Mouse (Mus musculus): ENCODE measurements at regions not wholly inside any gene's neighbourhood (a gene's known extent, or its start where the extent isn't known, plus 50 kb on each side); places are given as distances from the start of the nearest gene placed in this dataset.

GRCm38 (mm10) chr10:117574915-117575314 lies 54.4 kb upstream of the Cpm start:
- dilution Hi-C loops (cut with MboI; ENCODE audit: extremely low pct_ligation_motif_present, extremely low pct_unique_long_range_greater_than_20kb, low sequenced_read_pairs): no loop called here
- no peaks in the 10 kb centered on the region for H3K27me3 ChIP-seq (replicated peaks)
- H3K4me2 ChIP-seq (ENCODE audit: insufficient read depth, low read depth, poor library complexity, severe bottlenecking): no peak overlapping the region
- no peak overlapping the region for H3K4me3 ChIP-seq (replicated peaks in 1 of 3; ENCODE audit: low read depth in 2 of 3, low read length in 2 of 3, poor library complexity in 1 of 3)
- DNase-seq (ENCODE audit: extremely low read depth): no peak
- peaks cover 0 to 10% of the 10 kb centered on the region in 2 experiments; a peak in 1 of 4 replicates for H3K4me1 ChIP-seq (ENCODE audit: control insufficient read depth in 1 of 2, insufficient read depth in 2 of 2)
- no peaks in the 10 kb centered on the region for H3K79me2 ChIP-seq (replicated peaks; ENCODE audit: control insufficient read depth, extremely low read depth, insufficient read depth, poor library complexity, severe bottlenecking)
- in situ Hi-C loops (cut with MboI; ENCODE audit: low pct_ligation_motif_present, low pct_unique_long_range_greater_than_20kb, low sequenced_read_pairs): no loop called here
- TF ChIP-seq JUN (IDR thresholded peaks at IDR 0.05; ENCODE audit: insufficient read depth, low read depth, low read length): no peak
- no peak for TF ChIP-seq HCFC1 (IDR thresholded peaks at IDR 0.05; ENCODE audit: low read depth, low read length)
- no peak for TF ChIP-seq TCF12 (IDR thresholded peaks at IDR 0.05; ENCODE audit: low read depth, low read length)
- no peak for TF ChIP-seq MAZ (IDR thresholded peaks at IDR 0.05; ENCODE audit: low read depth, low read length)
- TF ChIP-seq USF1 (IDR thresholded peaks at IDR 0.05; ENCODE audit: low read depth, low read length): no peak
- TF ChIP-seq RAD21 (IDR thresholded peaks at IDR 0.05; ENCODE audit: low read depth, low read length): no peak
- TF ChIP-seq NRF1 (IDR thresholded peaks at IDR 0.05; ENCODE audit: low read depth, low read length): no peak
- no peak for TF ChIP-seq UBTF (IDR thresholded peaks at IDR 0.05; ENCODE audit: low read depth, low read length)
- no peak for TF ChIP-seq POLR2AphosphoS2 (IDR thresholded peaks at IDR 0.05; ENCODE audit: low read depth, low read length)
- no peak for TF ChIP-seq TBP (conservative IDR thresholded peaks at IDR 0.05; ENCODE audit: low read depth, low read length)
- TF ChIP-seq ZNF384 (IDR thresholded peaks at IDR 0.05; ENCODE audit: low read depth, low read length): no peak
- TF ChIP-seq E2F4 (IDR thresholded peaks at IDR 0.05; ENCODE audit: insufficient replicate concordance, low read depth, low read length): no peak
- no peak for TF ChIP-seq MEF2A (IDR thresholded peaks at IDR 0.05; ENCODE audit: borderline replicate concordance, low read depth, low read length)
- no peak for TF ChIP-seq KAT2A (IDR thresholded peaks at IDR 0.05; ENCODE audit: insufficient replicate concordance, low read length)
- TF ChIP-seq NELFE (IDR thresholded peaks at IDR 0.05; ENCODE audit: low read depth, low read length): no peak
- TF ChIP-seq IRF4 (IDR thresholded peaks at IDR 0.05; ENCODE audit: low read depth, low read length): no peak
- no peaks in the 10 kb centered on the region for H3K36me3 ChIP-seq (replicated peaks in 1 of 2; ENCODE audit: control insufficient read depth in 1 of 2, insufficient read depth in 1 of 2, low read length in 1 of 2)
- H3K9ac ChIP-seq (ENCODE audit: insufficient read depth, low read depth): no peak overlapping the region
- H3K9me3 ChIP-seq (replicated peaks; ENCODE audit: low read length): no peaks in the 10 kb centered on the region
- no peak overlapping the region for H3K27ac ChIP-seq (ENCODE audit: insufficient read depth, low read depth)

GRCm38 (mm10) chr10:117574056-117574727 lies 55.1 kb upstream of the Cpm start:
- peaks cover 0 to 10% of the 10 kb centered on the region in 2 experiments; a peak in 1 of 4 replicates for H3K4me1 ChIP-seq (ENCODE audit: control insufficient read depth in 1 of 2, insufficient read depth in 2 of 2)
- H3K4me3 ChIP-seq (replicated peaks in 1 of 3; ENCODE audit: low read depth in 2 of 3, low read length in 2 of 3, poor library complexity in 1 of 3): no peak overlapping the region
- H3K4me2 ChIP-seq (ENCODE audit: insufficient read depth, low read depth, poor library complexity, severe bottlenecking): no peak overlapping the region
- no peaks in the 10 kb centered on the region for H3K36me3 ChIP-seq (replicated peaks in 1 of 2; ENCODE audit: control insufficient read depth in 1 of 2, insufficient read depth in 1 of 2, low read length in 1 of 2)
- H3K27ac ChIP-seq (ENCODE audit: insufficient read depth, low read depth): no peak overlapping the region
- dilution Hi-C loops (cut with MboI; ENCODE audit: extremely low pct_ligation_motif_present, extremely low pct_unique_long_range_greater_than_20kb, low sequenced_read_pairs) (no loop called here), in situ Hi-C loops (cut with MboI; ENCODE audit: low pct_ligation_motif_present, low pct_unique_long_range_greater_than_20kb, low sequenced_read_pairs) (no loop called here)
- TF ChIP-seq MYC (IDR thresholded peaks at IDR 0.05; ENCODE audit: low read depth, low read length): no peak
- no peak for TF ChIP-seq MAX (IDR thresholded peaks at IDR 0.05; ENCODE audit: low read length)
- TF ChIP-seq POLR2A (IDR thresholded peaks at IDR 0.05; ENCODE audit: low read depth, low read length): no peak
- TF ChIP-seq UBTF (IDR thresholded peaks at IDR 0.05; ENCODE audit: low read depth, low read length): no peak
- TF ChIP-seq ZC3H11A (IDR thresholded peaks at IDR 0.05; ENCODE audit: low read depth, low read length): no peak
- TF ChIP-seq NELFE (IDR thresholded peaks at IDR 0.05; ENCODE audit: low read depth, low read length): no peak
- TF ChIP-seq PAX5 (IDR thresholded peaks at IDR 0.05; ENCODE audit: low read length): no peak
- TF ChIP-seq MAZ (IDR thresholded peaks at IDR 0.05; ENCODE audit: low read depth, low read length): no peak
- no peak for TF ChIP-seq ZMIZ1 (IDR thresholded peaks at IDR 0.05; ENCODE audit: low read depth, low read length)
- TF ChIP-seq RAD21 (IDR thresholded peaks at IDR 0.05; ENCODE audit: low read depth, low read length): no peak
- TF ChIP-seq BHLHE40 (IDR thresholded peaks at IDR 0.05; ENCODE audit: low read depth, low read length): no peak
- TF ChIP-seq CHD1 (IDR thresholded peaks at IDR 0.05; ENCODE audit: low read depth, low read length): no peak
- TF ChIP-seq POLR2AphosphoS2 (IDR thresholded peaks at IDR 0.05; ENCODE audit: low read depth, low read length): no peak
- TF ChIP-seq USF1 (IDR thresholded peaks at IDR 0.05; ENCODE audit: low read depth, low read length): no peak
- TF ChIP-seq SMC3 (IDR thresholded peaks at IDR 0.05; ENCODE audit: low read depth, low read length): no peak
- no peak for TF ChIP-seq NRF1 (IDR thresholded peaks at IDR 0.05; ENCODE audit: low read depth, low read length)
- H3K9ac ChIP-seq (ENCODE audit: insufficient read depth, low read depth): no peak overlapping the region
- no peaks in the 10 kb centered on the region for H3K9me3 ChIP-seq (replicated peaks; ENCODE audit: low read length)
- DNase-seq (ENCODE audit: extremely low read depth): no peak
- no peaks in the 10 kb centered on the region for H3K79me2 ChIP-seq (replicated peaks; ENCODE audit: control insufficient read depth, extremely low read depth, insufficient read depth, poor library complexity, severe bottlenecking)
- peaks cover 2% of the 10 kb centered on the region for H3K27me3 ChIP-seq (replicated peaks)

All from CH12.LX (cell line).